In genomic region chr7:142559651-142560175, GRCm38 (mm10) we compare ENCODE assay signal across 14 mouse cellular contexts. TPM values are rescaled to one million over a fixed set of nuclear protein-coding genes. Genes with fewer than 3 reads are reported as not detected.
DNase-seq lines count a peak whose midpoint lies in the region; ATAC-seq lines count a peak whose summit lies in the region.
"Had no signal": no experiment of that assay in that cellular context is flagged by ENCODE, and none has a peak within 500 bp of the region (broad histone marks: within the 10 kb centered on the region; RNA-seq: fewer than 3 reads in every experiment).

No protein-coding gene starts in this region.

- peaks cover 72% of the 10 kb centered on the region for H3K4me1 ChIP-seq in heart, embryonic 12.5 days (replicated peaks)
- peaks cover 39% of the 10 kb centered on the region for H3K4me1 ChIP-seq in embryonic facial prominence, embryonic 14.5 days (ENCODE audit: control insufficient read depth, insufficient read depth, low read length)
- peaks cover 59% of the 10 kb centered on the region for H3K4me1 ChIP-seq in limb, embryonic 15.5 days

- no peaks in the 10 kb centered on the region for H3K36me3 ChIP-seq in heart, embryonic 12.5 days
- no peaks in the 10 kb centered on the region for H3K36me3 ChIP-seq in embryonic facial prominence, embryonic 14.5 days (ENCODE audit: control insufficient read depth, insufficient read depth, low read length)
- H3K36me3 ChIP-seq in limb, embryonic 15.5 days, result no peaks in the 10 kb centered on the region
- H3K36me3 ChIP-seq: hindbrain, embryonic 13.5 days; neural tube, embryonic 12.5 days had no signal

- DNase-seq in heart, postnatal 10 days, result no peak
- DNase-seq in embryo, embryonic 11 days, result peak; percentile 80
- peak; percentile 55 for DNase-seq in embryonic facial prominence, embryonic 14.5 days (ENCODE audit: low spot score)
- no peak for DNase-seq in adrenal gland, adult 8-10 months
- no peak for DNase-seq in adipocyte (ENCODE audit: low spot score)
- DNase-seq: cerebellum, adult 11 months; kidney, adult 9 months; lung, adult 2 months had no signal

- H3K27me3 ChIP-seq in heart, embryonic 12.5 days (replicated peaks), result no peaks in the 10 kb centered on the region
- H3K27me3 ChIP-seq in embryonic facial prominence, embryonic 14.5 days (replicated peaks; ENCODE audit: control insufficient read depth, insufficient read depth, low read length), result no peaks in the 10 kb centered on the region
- H3K27me3 ChIP-seq in limb, embryonic 15.5 days, result no peaks in the 10 kb centered on the region
- H3K27me3 ChIP-seq: hindbrain, embryonic 13.5 days; neural tube, embryonic 12.5 days had no signal

- no peak for ATAC-seq in heart, embryonic 12.5 days (ENCODE audit: insufficient number of reproducible peaks, low FRiP score)
- no peak for ATAC-seq in embryonic facial prominence, embryonic 14.5 days (ENCODE audit: low read depth)
- no peak for ATAC-seq in limb, embryonic 15.5 days (ENCODE audit: insufficient number of reproducible peaks, low FRiP score, low TSS enrichment, low read depth)
- ATAC-seq: forebrain, embryonic 14.5 days had no signal

- peak overlapping the region; percentile 22; the same call in 1 of the 2 replicates for H3K27ac ChIP-seq in heart, embryonic 12.5 days (ENCODE audit: poor library complexity, severe bottlenecking)
- peak overlapping the region; percentile 68 for H3K27ac ChIP-seq in embryonic facial prominence, embryonic 14.5 days (replicated peaks; ENCODE audit: low read depth, low read length)
- H3K27ac ChIP-seq in limb, embryonic 15.5 days, result peak overlapping the region; percentile 54
- H3K27ac ChIP-seq: hindbrain, embryonic 13.5 days; left cerebral cortex, adult 2 months; neural tube, embryonic 12.5 days had no signal

- 0 out of 2 replicates have a peak overlapping the region, but pooled peaks have one; percentile 17 for H3K9ac ChIP-seq in heart, embryonic 12.5 days
- no peak overlapping the region for H3K9ac ChIP-seq in embryonic facial prominence, embryonic 14.5 days (ENCODE audit: low read depth, low read length)
- no peak overlapping the region for H3K9ac ChIP-seq in limb, embryonic 15.5 days
- H3K9ac ChIP-seq: hindbrain, embryonic 13.5 days; neural tube, embryonic 12.5 days had no signal

- H3K4me3 ChIP-seq in heart, embryonic 12.5 days, result no peak overlapping the region
- H3K4me3 ChIP-seq in embryonic facial prominence, embryonic 14.5 days (ENCODE audit: low read depth, low read length), result no peak overlapping the region
- H3K4me3 ChIP-seq in limb, embryonic 15.5 days, result no peak overlapping the region
- H3K4me3 ChIP-seq: hindbrain, embryonic 13.5 days; left cerebral cortex, adult 2 months; neural tube, embryonic 12.5 days had no signal

- H3K9me3 ChIP-seq in heart, embryonic 12.5 days (replicated peaks), result no peaks in the 10 kb centered on the region
- H3K9me3 ChIP-seq in embryonic facial prominence, embryonic 14.5 days (ENCODE audit: control insufficient read depth, low read length), result no peaks in the 10 kb centered on the region
- H3K9me3 ChIP-seq in limb, embryonic 15.5 days, result no peaks in the 10 kb centered on the region
- H3K9me3 ChIP-seq: hindbrain, embryonic 13.5 days; neural tube, embryonic 12.5 days had no signal

- H3K4me2 ChIP-seq in heart, embryonic 12.5 days, result no peak overlapping the region
- no peak overlapping the region for H3K4me2 ChIP-seq in embryonic facial prominence, embryonic 14.5 days (ENCODE audit: low read depth, low read length)
- H3K4me2 ChIP-seq in limb, embryonic 15.5 days, result no peak overlapping the region
- H3K4me2 ChIP-seq: hindbrain, embryonic 13.5 days; neural tube, embryonic 12.5 days had no signal

- 33% methylated on average over 5 of the region's 5 CpGs for WGBS in heart, embryonic 12.5 days
- 21% methylated on average over 5 of the region's 5 CpGs for WGBS in embryonic facial prominence, embryonic 14.5 days
- 22% methylated on average over 5 of the region's 5 CpGs for WGBS in limb, embryonic 15.5 days

- intact Hi-C loops in heart, postnatal 10 days (cut with DNase I), result no loop called here

RNA-seq across cellular contexts. Expression of gene Mrpl23, which starts 27.2 kb away (rescaled TPM):
- 12.0 and 15.2 TPM in 2 replicates for polyA plus RNA-seq in heart, embryonic 12.5 days (2016; fragmentation: Nextera tagmentation; extraction: Ambion mirVana)
- 10 to 100 TPM in 1 of 2 experiments, 1 to 10 TPM in 1; 4.1 to 19.3 TPM for total RNA-seq in heart, postnatal 10 days (2021)
- polyA plus RNA-seq in embryonic facial prominence, embryonic 14.5 days (2014; fragmentation: Nextera tagmentation; extraction: Ambion mirVana), result 30.3 and 33.1 TPM in 2 replicates
- polyA plus RNA-seq in limb, embryonic 15.5 days (2015; fragmentation: Nextera tagmentation; extraction: Ambion mirVana), result 28.8 and 30.5 TPM in 2 replicates
- total RNA-seq in adrenal gland, adult 8-10 months (2022), result 10 to 100 TPM in 1 of 4 experiments, 1 to 10 TPM in 3; 2.2 to 13.7 (median 4.8) TPM

Comparison
In these comparisons a context has a peak if more than half of its experiments do, and no peak if none do; other contexts are left out.
1. DNase-seq: peak in embryo, embryonic 11 days (single experiment) and embryonic facial prominence, embryonic 14.5 days (single experiment); none in heart, postnatal 10 days (0 of 2), adrenal gland, adult 8-10 months (single experiment) and adipocyte (single experiment).
2. Peak in every context shown above with its lines, with median percentiles within 50 percentile points of each other: H3K27ac ChIP-seq.